Mouse (Mus musculus) testis, postnatal 14 days (tissue): ENCODE data around the gene Pip4k2a.

ENCODE experiments used
- DNase-seq: peaks from one replicate; pipeline ENCODE4 v3.0.0; 2021; ENCODE audit warnings: low spot score

The Pip4k2a gene

DNA sequence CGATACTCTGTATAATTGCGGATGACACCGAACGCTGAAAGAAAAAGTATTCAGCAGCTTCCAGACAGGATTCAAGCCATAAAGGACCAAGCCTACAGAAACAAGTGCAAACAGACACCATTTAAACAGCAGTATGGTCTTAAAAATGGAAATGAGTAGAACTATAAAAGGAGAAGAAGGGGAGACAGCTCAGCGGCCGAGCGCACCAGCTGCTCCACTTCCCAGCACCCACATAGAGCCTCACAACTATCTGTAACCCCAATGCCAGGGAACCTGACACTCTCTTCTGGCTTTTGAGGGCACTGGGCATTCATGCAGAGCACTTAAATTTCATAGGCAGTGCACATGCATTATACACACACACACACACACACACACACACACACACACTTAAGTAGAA is 18.3 kb downstream of the Pip4k2a start:
- DNase-seq: no peak

DNA sequence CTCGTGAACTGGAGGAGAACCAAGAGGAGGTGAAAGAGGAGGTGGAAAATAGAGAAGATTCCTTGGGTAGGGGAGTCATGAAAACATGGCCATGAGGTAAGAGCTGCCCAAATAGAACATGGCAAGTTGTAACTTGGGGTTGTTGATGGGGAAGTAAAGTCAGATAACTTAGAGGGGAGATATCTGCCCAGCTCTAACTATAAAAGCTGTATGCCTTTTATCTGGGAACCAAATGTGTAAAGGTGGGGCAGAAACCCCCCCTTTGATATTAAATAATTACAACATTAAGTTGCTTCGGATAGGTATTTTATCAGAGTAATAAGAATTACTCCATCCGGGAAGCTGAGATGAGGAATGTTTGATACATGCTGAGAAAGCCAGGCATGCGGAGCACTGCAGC is 18.9 kb downstream of the Pip4k2a start:
- no peak for DNase-seq

GRCm38 (mm10) chr2:18977201-18977805 is 20.6 kb downstream of the Pip4k2a start:
- no peak for DNase-seq

DNA sequence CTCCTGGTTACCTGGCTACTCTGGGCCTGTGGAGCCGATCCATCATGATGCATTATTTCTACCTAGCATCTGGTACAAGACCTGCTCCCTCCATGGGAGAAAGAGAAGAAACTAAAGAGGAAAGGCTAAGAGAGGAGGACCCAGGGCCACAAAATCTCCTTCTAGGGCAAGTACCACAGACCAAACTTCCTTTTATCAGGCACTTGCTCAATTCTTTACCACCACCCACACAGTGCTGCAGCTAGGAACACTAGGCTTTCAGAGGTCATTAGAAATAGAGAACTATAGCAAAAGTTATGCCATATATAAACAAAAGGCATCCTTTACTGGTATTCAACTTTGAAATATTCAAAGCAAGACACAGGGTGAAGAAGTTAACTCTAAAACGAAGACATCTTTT is 21.8 kb downstream of the Pip4k2a start:
- no peak for DNase-seq

DNA sequence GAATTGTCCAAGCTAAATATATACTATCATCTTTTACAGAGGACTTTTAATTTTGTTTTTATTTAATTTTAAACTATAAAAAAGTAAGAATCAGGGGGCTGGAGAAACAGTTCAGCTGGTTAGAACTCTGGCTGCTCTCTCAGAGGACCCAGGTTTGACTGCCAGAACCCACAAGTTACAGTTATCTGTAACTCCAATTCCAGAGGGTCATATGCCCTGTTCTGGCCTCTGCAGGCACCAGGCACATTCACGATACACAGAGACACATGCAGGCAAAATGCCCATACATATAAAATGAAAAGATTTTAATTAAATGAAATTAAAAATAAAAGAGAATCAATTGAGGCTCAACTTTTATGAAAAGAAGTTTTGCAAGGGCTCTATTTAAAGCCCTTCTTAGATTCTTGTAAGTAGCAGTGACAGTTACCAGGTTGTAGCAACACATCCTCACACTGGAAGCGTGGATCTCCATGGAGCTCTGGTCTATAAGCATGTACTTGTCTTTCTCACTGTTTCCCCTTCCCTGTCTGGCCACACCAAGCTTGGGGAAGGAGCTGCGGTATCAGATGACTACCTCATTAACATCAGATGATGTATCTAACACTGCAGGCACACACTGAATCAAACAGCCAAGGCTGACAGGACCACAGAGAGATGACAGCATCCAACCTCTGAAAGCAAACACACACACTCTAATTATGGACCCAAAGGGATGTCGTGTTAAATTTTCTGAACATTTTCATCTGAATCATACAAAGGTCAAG is 22.9 kb downstream of the Pip4k2a start:
- no peak for DNase-seq

GRCm38 (mm10) chr2:18971564-18971963 is 26.4 kb downstream of the Pip4k2a start:
- DNase-seq: no peak

DNA sequence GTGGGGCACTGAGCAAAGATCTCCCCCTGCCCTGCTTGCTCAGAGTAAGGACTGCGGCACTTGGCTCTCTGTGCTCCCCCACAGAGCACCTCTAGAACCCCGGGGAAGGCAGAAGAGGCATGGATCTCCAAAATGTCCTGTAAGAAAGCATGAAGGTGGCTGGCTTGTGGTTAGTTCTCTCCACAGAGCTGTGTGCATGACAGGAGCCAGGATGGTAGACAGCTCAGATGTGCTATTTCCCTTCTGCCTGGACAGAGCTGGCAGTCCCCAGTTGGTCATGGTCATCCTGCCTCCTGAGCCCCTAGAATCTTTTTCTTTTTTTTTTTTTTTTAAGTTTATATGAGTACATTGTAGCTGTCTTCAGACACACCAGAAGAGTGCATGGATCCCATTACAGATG is 27.5 kb downstream of the Pip4k2a start:
- no peak for DNase-seq

- no peak for DNase-seq
Measured at GRCm38 (mm10) chr2:18969066-18969681, 28.8 kb downstream of the Pip4k2a start.

DNA sequence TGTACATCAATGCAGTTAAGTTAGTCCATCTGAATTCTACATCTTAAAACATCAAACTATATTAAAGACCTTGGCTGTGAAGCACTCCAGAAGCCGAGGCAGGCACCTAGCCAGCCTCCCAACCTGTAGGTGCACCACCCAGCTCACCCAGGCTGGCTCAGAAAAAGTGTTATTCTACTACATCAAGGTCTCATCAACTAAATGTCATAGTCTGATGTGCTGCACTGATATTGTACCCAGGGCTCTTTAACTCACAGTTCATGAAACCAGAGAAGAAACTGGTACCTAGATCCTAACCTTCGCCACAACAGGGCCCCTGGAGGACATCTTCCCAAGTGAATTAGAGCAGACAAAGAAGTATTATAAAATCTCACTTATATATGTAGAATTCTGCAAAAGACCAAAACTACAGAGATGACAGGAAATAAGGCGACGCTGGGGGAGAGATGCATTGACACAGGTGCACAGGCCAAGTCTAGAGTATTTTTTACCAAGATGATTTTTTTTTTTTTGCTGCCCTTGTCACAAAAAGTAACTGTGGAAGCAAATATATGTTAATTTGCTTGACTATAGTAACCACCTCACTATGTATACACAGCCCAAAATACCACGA is 30.4 kb downstream of the Pip4k2a start:
- no peak for DNase-seq

DNA sequence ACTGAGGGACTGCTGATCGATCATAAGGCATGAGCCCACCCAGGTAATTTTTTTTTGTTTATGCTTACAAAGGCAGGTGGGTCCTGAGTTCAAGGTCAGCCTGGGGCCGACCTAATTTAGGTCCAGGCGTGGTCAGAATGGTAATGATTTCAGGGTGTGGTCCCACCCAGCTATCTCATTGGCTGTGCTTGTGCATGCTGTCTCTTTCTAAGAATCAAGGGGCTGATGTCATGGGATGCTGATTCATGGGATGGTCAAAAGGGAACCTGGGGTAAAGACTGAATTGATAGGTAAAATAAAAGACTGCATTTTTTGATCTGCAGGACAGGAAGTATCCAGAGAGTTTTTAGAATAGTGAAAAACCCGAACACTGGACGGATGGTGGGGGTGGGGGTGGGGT is 31.4 kb downstream of the Pip4k2a start:
- DNase-seq: no peak

DNA sequence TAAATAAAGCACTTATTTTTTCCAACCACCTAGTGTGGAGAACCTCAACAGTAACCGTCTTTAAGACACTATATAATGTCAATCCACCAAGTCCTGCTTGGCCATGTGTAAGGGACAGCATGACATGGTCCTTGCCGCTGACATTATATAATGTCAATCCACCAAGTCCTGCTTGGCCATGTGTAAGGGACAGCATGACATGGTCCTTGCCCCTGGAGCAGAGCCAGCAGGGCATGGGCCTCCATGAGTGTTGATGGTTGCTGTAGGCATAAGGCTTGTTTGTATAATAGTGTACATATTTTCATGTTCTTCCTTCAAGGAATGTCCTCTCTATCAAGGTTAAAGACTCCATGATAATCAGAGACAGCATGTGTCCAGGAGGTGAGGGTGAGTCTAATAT is 32.0 kb downstream of the Pip4k2a start:
- no peak for DNase-seq

- no peak for DNase-seq
Measured at GRCm38 (mm10) chr2:18965108-18965507, 32.8 kb downstream of the Pip4k2a start.

DNA sequence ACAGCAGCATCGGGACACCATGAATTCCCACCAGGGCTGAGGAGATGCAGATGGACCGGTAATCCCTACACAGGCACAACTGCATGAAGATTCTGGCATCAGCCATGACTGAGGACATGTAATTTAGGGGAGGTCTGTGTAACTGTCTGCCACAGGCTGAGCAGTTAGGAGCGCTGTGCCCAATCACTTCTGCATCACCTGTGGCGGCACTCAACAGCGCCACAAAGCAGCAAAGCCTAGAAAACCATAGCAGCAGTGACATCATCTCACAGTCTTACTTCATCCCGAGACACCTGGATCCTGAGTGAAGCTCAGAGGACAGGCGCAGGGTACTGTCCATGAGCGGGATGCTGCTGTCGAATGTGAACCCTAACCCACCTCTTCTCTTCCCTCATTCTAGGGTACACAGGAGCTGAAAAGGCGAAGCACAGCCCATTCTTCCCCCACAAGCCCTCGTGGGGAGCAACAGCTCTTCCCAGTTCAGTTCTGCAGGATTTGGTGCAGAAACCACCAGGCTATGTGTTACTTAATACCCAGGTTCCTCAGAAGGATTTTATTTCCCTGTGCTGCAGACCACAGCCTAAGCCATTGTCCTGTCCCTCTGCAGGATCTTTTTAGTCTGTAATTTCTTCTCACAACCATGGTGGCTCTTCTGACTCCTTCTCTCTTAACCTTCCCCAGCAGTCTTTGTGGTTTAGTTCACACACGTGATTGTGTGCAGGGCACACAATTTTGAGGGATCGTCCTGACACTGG is 34.5 kb downstream of the Pip4k2a start:
- no peak for DNase-seq

- DNase-seq: no peak
Measured at GRCm38 (mm10) chr2:18962502-18962901, 35.4 kb downstream of the Pip4k2a start.

- DNase-seq: no peak
Measured at GRCm38 (mm10) chr2:18960376-18960973, 37.5 kb downstream of the Pip4k2a start.

DNA sequence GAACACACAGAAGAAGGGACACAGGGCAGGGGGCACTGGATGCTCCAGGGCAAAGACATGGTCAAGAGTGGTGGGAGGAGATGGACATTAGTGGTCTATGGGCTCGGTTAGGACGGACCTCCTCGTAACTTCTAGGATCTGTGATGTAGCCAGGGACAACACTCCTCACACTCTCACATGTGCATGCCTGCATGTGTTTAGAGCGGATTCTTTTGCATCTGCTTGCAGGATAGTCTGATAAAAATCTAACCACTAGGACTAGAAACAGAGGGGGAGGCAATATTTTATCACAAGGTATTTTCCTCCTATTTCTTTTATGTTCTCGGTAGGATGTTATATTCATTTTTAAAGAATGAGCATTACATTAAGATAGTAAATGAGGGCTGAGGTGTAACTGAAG is 38.4 kb downstream of the Pip4k2a start:
- no peak for DNase-seq

GRCm38 (mm10) chr2:18959008-18959407 is 38.9 kb downstream of the Pip4k2a start:
- no peak for DNase-seq

DNA sequence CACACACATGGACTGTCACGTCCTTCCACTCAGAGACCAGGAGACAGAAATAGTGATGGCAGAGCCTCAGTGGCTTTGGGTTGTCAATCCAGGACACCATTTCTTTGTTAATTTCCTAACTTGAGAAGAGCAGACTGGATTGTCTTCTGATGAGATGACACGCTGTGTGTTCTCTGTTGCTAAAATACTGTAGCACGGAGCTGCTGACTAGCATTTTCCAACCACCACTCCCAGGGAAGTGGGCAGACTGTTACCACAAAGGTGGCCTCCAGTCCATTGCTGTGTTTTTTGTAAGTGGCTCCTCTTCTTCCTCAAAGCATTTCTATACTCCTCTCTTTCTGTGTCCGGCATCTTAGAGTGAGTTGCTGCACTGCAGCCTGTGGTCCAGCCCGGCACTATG is 39.4 kb downstream of the Pip4k2a start:
- DNase-seq: no peak

DNA sequence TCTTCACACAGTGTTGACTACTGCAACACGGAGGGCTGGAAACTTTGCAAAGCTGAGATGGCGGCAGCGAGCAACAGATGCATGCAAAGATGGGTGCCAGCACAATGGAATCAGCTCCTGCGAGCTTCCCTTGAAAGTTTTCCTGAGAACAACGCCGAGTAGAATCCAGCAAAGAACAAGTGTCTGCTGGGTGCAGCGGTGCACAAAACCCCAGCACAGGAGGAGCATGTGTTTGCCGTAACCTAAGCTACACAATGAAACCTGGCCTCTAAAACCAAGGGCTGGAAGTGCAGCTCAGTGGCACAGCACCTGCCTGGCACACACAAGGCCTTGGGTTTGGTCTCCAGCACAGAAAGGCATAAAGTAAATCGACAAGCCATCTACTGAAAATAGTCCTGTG is 39.9 kb downstream of the Pip4k2a start:
- no peak for DNase-seq

DNA sequence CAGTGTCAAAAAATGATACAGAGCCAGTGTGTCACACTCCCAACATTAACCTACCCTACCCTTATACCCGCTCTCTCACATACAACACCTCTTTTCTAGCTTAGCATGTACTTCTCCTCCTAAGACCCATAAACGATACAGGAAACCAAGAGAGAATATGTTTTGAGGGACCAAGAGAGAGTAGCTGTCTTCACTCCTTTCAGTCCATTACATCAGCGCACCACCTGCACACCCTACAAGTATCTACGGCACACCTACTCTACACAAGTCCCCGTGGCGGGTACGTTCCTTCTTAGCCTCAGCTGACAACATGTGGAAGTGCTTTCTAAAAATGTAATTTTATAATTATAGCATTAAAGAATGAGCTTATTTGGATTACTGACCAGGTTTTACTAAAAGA is 40.5 kb downstream of the Pip4k2a start:
- DNase-seq: no peak

DNA sequence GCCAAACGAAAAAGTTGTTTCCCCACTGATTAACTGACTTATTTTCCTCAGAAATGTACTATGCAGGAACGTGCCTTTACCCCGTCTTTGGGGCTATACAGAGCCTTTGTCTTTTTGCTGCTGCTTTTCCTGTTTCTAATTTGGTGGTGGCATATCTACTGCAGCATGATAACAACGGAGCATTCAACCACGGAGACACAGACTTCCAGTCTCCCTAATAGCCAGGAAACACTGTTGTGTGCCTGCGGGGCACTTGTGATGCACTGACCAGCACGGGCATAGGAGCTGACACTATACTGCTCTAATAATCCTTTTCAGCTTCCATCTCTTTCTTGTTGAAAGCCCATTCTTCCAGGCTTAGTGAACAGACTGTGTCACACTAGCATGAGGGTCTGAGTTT is 41.0 kb downstream of the Pip4k2a start:
- DNase-seq: no peak

- DNase-seq: no peak
Measured at GRCm38 (mm10) chr2:18956424-18956823, 41.5 kb downstream of the Pip4k2a start.
